Mouse (Mus musculus): Measurements from ENCODE around the gene Lmx1a.

DNA sequence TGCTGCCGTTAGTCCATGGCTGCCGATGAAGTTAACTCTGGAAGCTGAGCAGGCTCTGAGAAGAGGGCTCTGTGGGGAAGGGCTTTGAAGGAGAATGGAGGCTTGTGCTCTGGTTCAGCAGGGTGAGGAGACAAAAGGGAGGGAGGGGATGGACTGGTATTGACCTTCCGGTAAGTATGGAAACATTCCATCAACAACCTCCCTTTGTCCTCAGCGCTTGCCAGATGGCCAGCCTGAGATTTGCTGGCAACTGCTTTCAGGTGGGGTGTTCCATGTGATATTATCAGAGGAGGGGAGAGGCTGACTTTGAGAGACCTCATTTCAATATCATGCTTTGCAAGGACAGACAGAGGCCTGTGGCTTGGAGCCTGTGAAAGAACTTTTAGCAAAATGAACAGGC lies 165.8 kb downstream of the Lmx1a start:
- TF ChIP-seq POLR2A (IDR thresholded peaks at IDR 0.05; ENCODE audit: insufficient read depth, low read length) (no peak), CTCF (IDR thresholded peaks at IDR 0.05; ENCODE audit: low read depth, low read length) (no peak)

Data from ES-Bruce4 (cell line).